Mouse (Mus musculus) testis, adult 2 months (tissue): Measurements from ENCODE around the gene Ankfn1.

Source experiments
- CTCF ChIP-seq: fragments of 200-500 bp; IDR thresholded peaks from 2 replicates; pipeline ENCODE4 v1.5.1; 2012; ENCODE audit warnings: low read depth, mild to moderate bottlenecking, inconsistent platforms, low read length, moderate library complexity; ENCODE audit not compliant: control insufficient read depth, insufficient read depth, insufficient replicate concordance
- POLR2A ChIP-seq: fragments of 200-500 bp; IDR thresholded peaks from 2 replicates; pipeline ENCODE4 v1.6.1; 2012; ENCODE audit warnings: low read depth, mild to moderate bottlenecking, inconsistent platforms, low read length, moderate library complexity; ENCODE audit not compliant: control insufficient read depth

GRCm38 (mm10) chr11:89716351-89716750 lies 61.1 kb downstream of the Ankfn1 start:
- no peak for TF ChIP-seq CTCF
- TF ChIP-seq POLR2A: no peak
